Mouse (Mus musculus): Measurements from ENCODE around the gene Pdik1l.
A peak's percentile ranks its signal among the peaks of the same experiment; 100 is the strongest.

Pdik1l gene

DNA sequence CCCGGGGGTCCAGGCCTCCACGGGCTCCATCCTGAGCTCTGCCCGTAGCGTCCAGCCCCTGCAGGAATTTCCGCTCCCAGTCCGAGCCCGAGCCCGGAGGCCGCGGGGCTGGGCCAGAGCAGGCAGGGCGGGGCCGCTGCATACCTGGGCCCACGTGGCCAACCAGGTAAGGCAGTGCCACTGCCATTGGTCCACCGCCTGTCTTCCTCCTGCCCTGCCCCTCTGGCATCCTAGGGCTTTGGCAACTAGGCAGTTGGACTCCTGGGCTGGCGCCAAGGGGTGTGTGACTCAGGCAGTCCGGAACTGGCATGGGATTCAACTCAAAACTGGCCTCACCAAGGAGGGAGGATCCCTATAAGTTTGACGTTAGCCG, 49.4 kb downstream of the Pdik1l start, which contains the start of gene Cnksr1:
TSS of gene Cnksr1 (minus strand) at position 121 of the 373 bp plus-strand sequence.
- DNase-seq (ENCODE audit: low spot score), result no peak

DNA sequence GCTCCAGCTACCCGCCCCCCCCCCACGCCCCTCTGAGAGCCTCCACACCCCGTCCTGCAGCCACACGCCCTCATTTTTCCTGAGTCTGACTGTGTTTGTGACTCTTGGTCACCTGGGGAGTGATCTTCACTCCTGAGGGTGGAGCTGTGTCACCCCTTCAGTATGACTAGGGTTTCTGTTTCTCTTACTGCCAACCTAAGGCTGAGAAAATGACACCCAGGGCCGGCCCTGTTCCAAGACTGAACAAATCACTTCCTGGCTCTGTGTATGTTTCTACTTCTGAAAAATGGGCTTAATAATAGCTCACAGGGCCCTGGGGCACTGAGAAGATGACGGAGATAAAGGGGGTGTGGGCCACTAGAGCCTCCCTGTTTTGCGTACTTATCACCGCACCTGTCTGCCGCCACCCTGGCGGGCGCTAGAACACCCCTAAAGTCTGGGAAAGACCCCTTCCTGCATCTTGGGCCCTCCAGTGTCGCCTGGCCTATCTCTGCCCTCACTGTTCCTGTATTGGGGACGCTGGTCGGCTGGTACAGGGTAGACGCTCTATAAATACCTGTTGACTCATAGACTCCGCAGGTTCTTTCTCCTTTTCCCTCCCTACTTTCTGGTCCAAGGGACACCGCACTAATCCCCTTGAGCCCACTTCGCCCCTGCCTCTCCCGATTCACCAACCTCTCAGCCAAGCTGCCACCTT, 50.0 kb downstream of the Pdik1l start:
- no peak for DNase-seq (ENCODE audit: low spot score)

DNA sequence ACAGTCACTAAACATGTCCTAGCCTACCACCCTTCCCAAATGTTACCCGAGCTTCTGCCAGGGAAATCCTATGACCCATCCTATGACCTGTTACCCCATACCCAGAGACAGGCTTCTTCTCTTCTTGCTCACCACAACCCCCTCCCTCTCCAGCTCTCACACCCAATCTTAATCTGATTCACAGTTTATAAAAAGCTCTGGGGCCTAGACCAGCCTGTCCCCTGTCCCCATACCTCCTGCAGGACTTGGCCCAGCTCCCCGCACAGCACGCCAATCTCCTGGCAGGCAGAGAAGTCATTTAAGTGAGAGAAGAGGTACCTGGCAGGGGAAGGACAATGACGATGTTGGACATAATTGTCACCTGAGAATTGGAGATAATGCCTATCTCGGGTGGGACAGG, 52.8 kb downstream of the Pdik1l start:
- DNase-seq (ENCODE audit: low spot score), result no peak

- no peak for DNase-seq (ENCODE audit: low spot score)
Observed at GRCm38 (mm10) chr4:134230431-134230830, 57.3 kb downstream of the Pdik1l start.

GRCm38 (mm10) chr4:134227194-134227593, 60.5 kb downstream of the Pdik1l start, which contains the start of gene Catsper4:
Catsper4 (minus strand) TSS chr4:134227383.
- DNase-seq (ENCODE audit: low spot score), result peak; percentile 32
